Mouse (Mus musculus): ENCODE results near the gene Pfpl. TPM values are rescaled to one million over a fixed set of nuclear protein-coding genes. Genes with fewer than 3 reads are reported as not detected.
A peak's percentile ranks its signal among the peaks of the same experiment; 100 is the strongest.

Gene Pfpl
- total RNA-seq (2021), result not detected

GRCm38 (mm10) chr19:12427605-12428004 is at the start of gene Pfpl:
TSS of gene Pfpl (plus strand) at chr19:12427905.
- no peak for DNase-seq

DNA sequence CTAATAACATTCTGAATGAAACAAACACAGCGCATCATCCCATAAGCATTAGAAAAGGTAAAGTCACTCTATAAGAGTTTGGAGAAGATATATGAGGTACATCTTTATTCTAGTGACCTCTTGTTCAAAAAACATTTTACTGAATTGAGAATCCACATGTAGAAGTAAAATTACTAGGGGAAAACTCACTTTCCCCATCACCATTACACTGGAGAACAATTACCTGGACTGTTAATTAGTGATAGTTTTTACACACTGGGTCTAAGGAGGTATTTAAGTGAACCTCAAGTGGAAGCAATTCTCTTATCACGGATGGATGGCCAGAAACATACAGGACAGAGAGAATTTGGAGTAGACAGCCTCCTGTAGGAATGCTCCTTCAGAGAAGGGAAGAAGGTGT is 40.7 kb upstream of the Pfpl start, which contains the start of gene Olfr1440:
Gene Olfr1440, plus strand, starts transcription at position 301 of the 400 bp plus-strand sequence.
- no peak for DNase-seq

GRCm38 (mm10) chr19:12413737-12414136 is 14.0 kb upstream of the Pfpl start:
- DNase-seq, result no peak

- no peak for DNase-seq
Observed at GRCm38 (mm10) chr19:12417361-12417760, 10.3 kb upstream of the Pfpl start, which contains the start of gene Olfr1441. TSS of gene Olfr1441 (plus strand) at chr19:12417433.

DNA sequence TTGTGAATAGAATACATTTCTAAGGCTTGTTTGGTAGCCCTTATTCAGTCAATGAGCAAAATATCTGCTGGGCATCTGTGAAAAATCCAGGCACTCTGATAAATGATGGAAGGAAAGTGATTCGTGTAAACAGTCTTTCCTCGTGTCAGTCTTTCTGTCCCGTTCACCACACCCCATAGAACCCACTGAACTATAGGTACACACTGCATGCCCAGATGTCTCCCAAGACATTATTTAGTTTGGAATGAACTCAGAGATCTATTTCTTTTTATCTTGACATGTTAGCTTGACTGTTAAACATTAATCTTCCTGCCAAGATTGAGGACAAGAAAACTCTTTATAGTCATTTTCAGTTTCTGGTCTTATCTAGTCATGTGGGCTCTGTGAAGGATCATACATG is 9.4 kb upstream of the Pfpl start:
- DNase-seq, result no peak

DNA sequence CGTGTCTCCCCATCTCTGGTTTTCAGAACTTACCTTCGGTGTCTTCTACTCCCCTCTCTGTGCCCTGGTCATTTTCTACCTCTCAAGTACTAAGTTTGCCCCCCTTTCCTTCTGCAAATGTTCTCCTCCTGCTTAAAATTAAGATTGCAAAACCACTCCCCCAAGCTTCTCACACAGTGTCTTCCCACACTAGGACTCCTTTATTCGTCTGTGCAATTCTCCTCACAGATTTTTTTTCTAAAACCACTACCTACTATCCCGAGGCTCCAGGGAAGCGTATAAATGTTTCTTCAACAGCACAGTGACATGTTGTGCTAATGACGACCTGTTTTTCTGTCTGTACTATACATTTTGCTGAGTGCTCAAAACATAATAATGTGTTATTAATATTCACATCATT is 7.2 kb upstream of the Pfpl start:
- DNase-seq, result no peak

- DNase-seq, result no peak
Observed at GRCm38 (mm10) chr19:12421680-12422079, 6.0 kb upstream of the Pfpl start.

GRCm38 (mm10) chr19:12427101-12427500 is 604 bp upstream of the Pfpl start:
- no peak for DNase-seq

DNA sequence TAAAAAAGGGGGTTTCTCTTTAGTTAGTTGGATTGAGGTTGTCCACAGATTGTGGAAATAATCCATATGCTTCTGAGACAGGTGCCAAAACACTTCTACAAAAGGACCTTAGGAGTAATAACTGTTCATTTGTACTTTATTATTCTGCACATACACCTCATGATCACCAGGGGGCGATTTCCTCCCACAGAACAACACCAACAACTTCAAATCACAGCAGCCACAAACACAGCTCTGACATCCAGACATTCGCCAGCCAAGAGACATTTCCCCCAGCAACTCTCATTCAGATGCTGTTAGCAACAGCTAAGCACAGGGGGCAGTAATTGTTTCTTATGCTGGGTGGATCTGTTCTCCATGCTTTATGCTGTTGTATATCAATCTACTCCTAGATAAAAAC is 5.3 kb downstream of the Pfpl start:
- DNase-seq, result peak; percentile 44

GRCm38 (mm10) chr19:12435011-12435416 is 7.3 kb downstream of the Pfpl start:
- DNase-seq, result no peak

- no peak for DNase-seq
Observed at GRCm38 (mm10) chr19:12435750-12436524, 8.2 kb downstream of the Pfpl start.

DNA sequence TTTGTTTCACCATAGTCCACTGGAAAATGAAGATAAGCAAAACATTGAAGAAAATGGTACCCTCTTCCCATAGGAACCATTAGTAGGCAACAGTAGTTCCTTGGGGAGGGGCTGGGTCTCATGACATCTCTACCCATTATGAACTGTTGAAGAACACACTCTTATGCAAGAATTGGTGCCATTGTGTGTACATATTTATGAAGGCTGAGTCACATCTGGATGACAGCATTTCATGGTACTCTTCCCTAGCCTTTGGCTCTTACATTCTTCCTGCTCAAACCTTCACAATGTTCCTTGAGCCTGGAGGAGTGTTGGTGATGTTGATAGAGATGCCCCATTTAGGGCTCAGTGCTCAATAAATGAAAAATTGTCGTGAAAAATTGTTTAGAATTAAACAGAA is 11.9 kb downstream of the Pfpl start:
- DNase-seq, result no peak

GRCm38 (mm10) chr19:12440103-12440725 is 12.5 kb downstream of the Pfpl start:
- no peak for DNase-seq

DNA sequence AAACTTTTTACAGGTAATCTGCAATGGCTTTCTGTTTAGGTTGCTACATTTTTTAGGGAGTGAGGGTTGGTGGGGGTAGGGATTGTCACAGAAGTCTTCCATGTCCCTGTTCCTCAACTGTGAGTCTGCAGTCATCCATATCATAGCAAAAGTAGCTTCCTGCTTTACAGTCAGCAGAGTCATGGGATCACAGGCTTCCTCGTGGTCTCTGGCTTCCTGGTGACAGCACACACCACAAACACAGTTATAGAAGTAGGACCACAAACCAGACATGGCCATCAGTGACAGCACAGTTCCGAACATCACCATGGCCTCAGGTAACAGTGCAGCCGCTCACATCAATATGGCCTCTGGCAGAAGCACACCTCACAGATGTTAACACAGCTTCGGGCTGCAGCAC is 14.9 kb downstream of the Pfpl start:
- no peak for DNase-seq

- no peak for DNase-seq
Observed at GRCm38 (mm10) chr19:12445014-12445413, 17.3 kb downstream of the Pfpl start.

- no peak for DNase-seq
Observed at GRCm38 (mm10) chr19:12457401-12458066, 29.8 kb downstream of the Pfpl start.

DNA sequence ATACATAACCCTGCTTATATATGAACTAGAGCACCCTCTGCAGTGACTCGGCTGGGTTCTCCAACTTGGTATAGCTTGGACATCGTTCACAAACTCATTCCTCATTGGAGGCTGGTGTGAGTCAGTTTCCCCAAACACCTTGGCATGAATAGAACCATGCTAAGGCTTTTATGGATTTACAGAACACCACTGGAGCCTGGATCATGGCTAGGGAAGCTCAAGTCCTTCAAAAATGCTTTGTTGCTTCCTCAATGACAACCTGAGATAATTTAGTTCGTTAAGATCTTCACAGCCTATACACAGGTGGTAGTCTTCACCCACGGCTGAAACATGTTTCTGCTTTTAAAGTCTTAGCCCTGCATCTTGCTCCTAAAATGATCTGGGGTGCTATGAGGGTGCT is 31.8 kb downstream of the Pfpl start:
- DNase-seq, result no peak

GRCm38 (mm10) chr19:12460282-12461249 is 32.9 kb downstream of the Pfpl start, which contains the start of gene Mpeg1:
TSS of gene Mpeg1 (plus strand) at chr19:12460779.
- no peak for DNase-seq

DNA sequence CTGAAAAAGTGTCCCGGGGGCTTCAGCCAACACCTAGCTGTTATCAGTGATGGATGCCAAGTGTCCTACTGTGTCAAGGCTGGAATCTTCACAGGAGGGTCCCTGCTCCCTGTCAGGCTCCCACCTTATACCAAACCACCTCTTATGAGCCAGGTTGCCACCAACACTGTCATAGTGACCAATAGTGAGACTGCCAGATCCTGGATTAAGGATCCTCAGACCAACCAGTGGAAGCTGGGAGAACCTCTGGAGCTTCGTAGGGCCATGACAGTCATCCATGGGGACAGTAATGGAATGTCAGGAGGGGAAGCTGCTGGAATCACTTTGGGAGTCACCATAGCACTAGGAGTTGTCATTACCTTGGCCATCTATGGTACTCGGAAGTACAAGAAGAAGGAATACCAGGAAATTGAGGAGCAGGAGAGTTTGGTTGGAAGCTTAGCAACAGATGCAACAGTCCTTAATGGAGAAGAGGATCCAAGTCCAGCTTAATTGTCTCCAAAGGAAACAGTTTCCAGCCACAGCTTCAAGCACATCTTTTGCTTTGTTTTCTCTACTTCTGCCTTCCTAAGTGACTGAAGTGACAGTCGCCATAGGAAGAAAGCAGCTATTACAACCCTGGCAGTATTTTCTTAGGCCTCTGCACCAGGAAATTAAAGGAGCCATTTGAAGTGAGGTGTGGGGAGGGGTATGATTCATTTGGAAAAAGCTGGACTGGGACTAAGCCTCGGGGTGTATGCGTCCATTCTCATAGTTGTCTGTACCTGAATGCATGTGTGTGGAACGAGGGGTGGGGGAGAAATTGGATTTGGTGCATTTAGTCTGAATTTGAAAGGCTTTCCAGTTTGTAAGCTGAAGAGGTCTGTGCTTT is 35.4 kb downstream of the Pfpl start:
- DNase-seq, result no peak

DNA sequence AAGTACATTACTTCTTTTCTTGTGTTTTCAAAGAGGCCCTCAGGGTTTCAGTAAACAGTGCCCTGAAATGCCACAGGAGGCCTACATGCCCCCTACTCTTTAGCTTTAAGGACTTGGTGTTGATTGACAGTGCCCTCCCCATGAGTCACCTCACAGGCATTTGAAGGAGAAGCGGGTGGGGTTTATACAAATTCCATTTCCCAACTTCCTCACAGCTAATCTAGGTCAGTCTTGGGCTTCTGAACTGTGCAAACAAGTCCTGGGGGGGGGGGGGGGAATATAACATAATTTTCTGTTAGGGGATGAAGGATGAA is 36.0 kb downstream of the Pfpl start:
- no peak for DNase-seq

DNA sequence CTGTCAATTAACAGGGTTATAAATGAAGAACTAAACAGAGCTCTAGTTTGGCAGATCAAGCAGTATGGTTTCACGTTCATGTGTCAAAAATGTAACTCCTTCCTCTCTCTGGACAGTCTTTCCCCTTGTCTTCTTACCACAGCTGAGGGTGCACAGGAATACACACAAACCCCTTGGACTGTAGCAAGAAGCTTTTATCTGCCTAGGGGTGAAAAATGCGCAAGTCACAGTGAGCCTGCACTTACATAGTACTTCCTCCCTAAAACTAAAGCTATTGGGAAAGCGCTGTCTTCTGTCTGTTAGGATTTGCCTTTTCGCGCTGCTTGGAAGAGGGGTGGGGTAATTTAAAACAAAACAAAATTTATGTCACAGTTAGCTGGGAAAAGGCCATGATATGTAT is 36.4 kb downstream of the Pfpl start:
- DNase-seq, result no peak

Data from heart, postnatal 4 days (tissue).